Mouse (Mus musculus) R1 (cell line): ENCODE measurements around the gene Ndufb4.
A peak's percentile ranks its signal among the peaks of the same experiment; 100 is the strongest.
"Not testable (repeated sequence)": the region's sequence is repeated elsewhere in the genome, so short reads cannot be mapped to it uniquely, and the experiment has no call there.

Experiments used
- DNase-seq: peaks from one replicate; pipeline ENCODE4 v3.0.0-alpha.2; 2018; ENCODE audit warnings: low read depth, low spot score

Ndufb4 gene

DNA sequence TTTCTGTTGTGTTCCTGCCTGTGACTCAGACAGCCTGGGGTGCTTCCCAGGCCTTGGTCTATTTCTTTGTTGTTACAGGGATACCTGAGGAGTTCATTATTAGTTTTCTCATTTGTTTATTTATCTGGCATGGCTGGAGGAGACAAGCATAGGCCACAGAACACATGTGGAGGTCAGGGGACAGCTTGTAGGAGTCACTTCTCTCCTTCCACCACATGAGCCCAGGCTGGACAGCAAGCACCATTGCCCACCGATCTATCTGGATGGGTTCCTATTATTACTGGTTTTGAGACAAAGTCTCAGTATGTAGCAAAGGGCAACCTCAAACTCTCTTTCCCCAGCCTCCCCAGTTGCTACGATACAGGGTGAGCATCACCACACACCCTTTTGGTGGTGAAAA is 26.0 kb upstream of the Ndufb4 start:
- no peak for DNase-seq

DNA sequence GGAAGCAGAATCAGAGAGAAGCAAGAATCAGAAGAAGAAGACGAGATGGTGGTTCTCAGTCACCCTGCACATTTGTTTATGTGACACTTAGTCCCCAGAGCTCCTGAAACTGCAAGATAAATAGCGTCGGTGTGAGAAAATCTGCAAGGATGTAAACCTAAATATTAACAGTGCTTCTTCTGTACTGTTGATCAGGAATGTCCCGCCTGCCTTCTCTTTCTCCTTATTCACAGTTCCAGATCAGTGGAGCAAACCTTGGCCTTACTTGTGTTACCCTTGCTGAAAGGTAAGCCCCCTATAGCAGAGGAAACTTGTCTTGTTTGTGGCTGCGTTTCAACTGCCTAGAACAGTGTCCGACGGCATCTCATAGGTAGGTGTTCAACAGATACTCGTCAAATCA is 23.3 kb upstream of the Ndufb4 start:
- no peak for DNase-seq

DNA sequence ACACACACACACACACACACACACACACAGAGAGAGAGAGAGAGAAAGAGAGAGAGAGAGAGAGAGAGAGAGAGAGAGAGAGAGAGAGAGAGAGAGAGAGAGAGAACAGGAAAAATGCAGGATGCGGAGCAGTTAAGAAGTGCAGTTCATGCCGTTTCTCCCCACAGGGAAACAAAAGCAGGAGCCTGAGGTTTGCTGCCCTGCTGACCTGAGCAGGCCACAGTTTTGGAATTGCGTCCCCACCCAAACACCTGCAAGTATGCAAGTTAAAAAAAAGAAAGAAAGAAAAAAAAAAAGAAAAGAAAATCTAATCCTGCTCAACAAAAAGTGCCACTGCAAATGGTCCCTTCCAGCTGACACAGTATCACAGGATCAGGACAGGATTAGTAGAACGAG is 22.4 kb upstream of the Ndufb4 start:
- no peak for DNase-seq

DNA sequence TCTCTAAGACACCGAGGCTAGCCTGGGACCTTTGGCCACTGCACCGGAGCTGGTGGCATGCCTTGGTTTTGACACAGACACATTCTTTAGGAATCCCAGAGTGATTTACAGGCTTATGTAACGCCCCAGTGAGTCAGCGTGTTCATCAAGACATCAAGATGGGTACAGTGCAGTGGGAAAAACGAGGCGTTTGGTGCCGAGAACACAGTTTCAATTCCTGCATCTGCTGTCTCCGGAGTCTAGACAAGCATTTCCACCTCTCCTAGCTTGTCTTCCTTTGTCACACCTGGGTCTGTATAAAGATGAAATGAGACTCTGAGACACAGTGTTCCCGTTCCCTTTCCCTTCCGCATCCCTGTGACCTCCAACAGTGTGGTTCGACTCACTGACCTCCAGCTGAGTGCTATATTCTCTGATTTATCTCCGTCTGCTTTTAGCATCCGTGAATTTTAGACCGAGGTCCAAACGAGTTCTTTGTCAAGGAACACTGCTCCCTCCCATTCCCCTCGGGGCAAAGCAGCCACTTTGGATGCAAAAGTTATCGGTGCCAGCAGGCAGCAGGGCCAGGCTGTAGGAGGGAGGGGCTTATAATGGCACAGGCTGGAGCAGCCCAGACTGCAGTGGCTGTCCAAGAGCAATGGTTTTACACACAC is 21.9 kb upstream of the Ndufb4 start:
- no peak for DNase-seq

DNA sequence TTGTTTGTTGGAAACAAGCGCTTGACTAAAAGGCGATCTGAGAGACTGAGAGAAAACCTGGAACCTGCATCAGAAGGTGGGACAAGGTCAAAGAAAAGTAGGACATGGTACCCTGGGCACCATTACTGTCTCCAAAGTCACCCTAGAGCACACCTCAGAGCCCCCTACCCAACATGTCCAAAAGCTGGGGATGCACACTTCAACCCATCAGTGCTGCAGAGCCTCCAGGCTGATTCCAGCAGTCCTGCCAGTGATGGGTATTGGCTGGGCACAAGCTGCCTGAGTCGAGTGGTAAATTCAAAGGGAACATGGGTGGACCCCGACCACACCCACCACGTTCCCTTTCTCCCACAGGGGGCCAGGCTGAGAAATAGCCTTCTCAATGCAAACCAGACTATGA is 21.1 kb upstream of the Ndufb4 start:
- DNase-seq = no peak

DNA sequence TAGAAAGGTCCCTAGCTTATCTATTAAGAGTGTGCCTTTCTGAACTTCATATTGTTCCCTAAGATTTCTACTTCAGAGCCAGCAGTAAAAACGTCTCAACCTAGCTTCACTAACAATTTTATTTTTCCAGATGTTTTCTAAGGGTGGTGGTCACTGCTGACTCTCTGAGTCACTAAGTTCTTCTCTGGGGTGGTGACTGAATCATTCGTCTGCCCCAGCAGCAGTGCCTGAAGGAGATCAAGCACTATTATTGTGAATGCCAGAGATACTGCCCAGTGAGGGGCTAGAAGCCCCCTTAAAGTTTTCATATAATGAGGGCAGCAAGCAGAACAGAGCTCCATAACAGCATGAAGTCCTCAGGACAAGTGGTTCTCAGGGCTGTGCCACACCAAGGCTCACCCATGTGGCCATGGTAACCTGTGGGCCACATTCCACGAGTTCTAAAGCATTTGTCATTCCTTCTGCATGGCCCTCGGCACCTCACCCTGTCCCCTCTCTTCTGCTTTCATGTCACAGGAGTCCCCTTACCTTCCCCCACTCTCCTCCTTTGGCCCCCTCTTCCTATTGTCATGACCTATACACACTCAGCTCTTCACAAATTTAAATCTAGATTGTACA is 16.5 kb upstream of the Ndufb4 start:
- DNase-seq = no peak

DNA sequence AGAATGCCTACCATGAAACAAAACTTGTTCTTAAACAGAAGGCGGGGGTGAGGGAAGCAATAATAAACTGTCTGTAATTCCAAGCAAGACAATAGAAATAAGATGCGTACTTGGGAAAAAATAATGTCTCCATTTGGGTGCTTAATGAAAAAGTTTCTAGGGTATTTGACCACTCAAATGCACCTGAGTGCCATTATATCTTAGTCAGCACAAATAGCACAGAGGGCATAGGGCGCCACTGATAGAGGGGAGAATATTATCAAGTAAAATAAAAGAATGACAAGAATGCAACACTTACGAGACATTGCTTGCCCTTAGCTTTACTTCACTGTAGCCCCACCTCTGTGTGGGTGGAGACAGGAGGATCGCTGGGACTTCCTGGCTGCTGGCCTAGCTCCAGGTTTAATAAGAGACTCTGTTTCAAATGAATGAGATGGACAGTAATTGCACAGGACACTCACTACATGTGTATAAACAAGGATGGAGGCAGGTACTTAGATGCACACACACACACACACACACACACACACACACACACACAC is 11.2 kb upstream of the Ndufb4 start:
- DNase-seq = no peak

DNA sequence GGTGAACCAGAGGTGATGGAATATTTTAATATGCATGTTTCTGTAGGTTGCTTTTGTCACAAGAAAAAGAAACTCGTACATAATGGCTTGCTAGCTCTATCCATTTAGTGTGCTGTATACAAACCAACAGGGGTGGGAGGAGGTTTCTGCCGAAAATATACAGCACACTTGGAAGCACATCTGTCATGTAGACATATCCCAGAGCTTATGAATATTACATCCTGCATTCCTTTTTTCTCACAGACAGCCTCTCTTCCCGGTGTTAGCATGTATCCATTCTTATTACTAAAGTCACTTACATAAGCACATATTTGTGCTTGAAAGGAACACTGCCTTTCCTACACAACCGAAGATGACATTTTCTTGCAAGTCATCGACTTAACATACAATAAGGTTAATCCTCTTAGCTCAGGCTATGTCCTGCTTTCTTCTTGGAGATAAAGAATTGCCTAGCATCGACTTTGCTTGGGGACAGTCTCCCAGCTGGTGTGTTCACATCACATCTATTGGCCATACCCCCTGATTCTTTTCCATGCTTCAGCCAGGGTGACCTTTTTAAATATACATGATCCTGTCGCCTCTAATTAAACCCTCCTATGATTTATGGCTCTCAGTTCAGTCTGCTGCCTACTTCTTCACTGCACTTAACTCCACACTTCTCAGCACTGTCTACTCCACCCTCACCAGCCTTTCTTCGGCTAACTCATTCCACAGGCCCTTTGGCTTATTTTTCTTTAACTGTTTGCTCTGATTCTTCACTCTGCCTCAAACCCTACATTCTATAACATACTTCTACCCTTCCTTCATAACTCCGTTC is 9.6 kb upstream of the Ndufb4 start:
- DNase-seq = no peak

DNA sequence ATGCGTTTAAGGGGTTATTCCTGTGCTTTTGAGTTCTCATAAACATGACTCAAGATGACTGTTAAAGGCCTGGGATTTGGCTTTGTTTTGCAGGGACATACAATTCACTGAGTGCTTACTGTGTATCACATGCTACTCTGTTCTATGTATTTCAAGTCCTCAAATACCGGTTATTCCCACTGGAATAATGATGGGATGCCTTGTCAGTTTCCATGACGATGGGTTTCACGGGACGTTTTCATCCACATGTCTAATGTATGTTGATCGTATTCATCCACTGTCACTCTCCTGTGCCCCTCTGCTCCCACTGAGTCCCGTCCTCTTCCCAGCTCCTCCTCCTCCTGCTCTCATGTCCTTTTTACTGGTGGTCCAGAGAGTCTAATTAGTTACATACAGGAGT is 2.5 kb upstream of the Ndufb4 start:
- no peak for DNase-seq

DNA sequence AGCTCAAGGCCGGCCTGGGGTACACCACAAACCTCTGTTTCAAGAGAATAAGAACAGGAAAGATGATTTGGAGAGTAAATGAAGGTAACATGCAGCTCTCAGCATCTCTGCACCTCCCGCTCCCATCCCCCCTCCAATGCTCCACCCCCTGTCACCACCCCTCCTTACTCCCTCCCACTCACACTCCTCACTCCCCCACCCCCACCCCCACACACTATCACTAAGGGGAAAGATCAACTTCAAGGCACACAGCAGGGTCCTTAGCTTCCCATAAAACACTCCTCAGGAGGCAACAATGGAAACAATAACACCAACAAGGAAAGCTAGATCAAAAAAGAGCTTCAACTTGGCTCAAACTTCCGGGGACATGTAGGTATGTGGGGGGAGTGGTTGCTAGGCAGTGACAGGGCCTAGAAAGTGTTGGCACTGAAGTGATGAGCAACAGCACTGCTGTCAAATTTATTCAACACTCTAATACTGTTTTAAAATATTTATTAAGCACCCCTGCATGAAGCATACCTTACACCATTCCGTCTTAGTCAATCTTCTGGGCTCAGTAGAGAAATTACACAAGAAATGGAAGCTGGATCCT is 1.6 kb upstream of the Ndufb4 start:
- DNase-seq = peak; percentile 88

DNA sequence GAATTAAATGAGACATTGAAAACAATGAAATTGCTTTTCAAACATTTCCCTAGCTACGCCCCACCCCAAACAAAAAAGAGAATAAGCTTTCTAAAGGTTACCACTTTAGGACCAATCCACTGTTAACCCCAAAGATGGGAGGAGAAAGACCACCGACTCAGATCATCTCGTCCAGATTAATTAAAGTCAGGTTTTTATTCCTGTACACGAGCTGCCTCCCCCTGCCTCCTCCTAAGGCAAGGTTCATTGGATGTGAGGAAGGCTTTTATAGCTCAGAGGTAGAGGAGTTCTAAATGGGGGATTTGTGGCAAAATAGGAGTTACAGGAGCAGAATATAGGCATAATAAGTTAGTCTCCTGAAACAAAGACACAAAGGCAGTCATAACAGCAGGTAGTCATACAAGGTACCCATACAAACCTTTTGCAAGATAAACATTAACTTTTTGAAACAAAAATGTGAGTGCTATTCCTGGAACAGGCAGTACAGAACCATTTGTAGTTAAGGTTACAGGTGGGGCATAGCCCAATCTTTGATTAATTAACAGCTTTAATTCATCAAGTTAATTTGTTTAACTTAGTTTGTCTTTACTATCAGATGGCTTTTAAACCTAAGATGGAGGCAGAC is 690 bp upstream of the Ndufb4 start:
- no peak for DNase-seq

DNA sequence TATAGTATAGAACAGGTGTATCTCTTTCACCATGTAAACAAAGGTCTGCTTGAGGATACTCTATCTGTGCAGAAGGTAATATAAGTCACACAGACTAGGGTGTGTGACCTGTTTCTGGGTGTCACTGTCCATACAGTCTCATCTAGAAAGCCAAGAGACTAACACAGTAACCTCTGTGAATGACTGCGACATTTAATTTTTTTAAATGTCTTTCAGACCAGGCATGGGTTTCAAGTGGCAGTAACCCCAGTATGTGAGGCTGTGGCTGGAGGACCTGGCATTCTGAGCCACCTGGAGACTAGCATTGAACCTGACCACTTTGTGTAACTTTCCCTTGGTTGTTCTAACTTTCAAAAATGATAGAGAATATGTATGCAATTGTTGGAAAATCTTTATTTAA is 1.2 kb downstream of the Ndufb4 start:
- DNase-seq = no peak

DNA sequence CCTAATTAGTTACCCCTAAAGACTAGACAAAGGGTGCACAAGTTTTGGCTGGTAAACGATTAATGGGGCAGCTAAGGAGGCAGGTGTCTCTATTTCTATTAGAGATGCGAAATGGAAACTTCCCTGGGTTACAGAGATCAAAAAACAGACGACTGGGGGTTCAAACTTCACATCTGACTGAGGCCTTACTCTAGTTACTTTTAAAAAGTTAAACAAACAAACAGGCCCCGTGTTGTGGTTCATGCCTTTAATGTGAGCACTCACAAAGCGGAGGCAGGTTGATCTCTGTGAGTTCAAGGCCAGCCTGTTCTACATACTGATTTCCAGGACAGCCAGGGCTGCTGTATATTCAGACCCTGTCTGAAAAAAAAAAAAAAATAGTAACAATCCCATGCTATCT is 1.6 kb downstream of the Ndufb4 start:
- DNase-seq = no peak

DNA sequence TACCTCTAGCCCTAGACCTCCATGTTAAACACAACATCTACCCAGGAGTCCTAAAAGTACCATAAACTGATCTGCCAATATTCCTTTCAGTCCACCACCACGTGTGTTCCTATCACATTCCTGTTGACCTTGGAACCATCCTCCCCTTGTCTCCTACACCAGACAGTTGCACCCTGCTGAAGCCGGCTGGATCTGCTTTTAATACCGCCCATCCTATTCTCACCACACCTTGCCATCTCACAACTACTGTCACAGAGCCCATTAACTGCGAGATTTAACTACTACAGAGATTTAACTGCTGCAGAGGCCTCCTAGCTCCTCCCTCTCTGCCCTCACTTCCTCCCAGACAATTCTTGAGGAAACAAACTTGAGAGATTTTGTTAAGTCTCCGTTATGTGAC is 2.8 kb downstream of the Ndufb4 start:
- peak; percentile 80 for DNase-seq

DNA sequence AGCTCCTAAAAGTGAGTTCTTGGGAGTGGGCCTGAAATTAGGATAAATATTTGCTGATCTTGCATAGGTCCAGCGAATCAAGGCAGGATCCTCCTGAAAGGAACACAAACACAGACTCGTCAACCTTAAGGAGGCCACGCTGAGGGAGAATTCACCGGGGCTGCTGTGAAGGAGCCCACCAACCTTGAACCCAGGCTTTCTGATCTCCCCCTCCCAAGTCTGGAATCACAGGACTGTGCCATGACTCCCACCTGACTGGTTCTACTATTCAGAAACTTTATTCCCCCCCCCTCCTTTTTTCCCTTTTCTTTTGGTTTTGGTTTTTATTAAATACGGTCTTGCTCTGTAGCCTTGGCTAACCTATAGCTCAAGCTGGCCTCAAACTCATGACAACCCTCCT is 5.2 kb downstream of the Ndufb4 start:
- no peak for DNase-seq

DNA sequence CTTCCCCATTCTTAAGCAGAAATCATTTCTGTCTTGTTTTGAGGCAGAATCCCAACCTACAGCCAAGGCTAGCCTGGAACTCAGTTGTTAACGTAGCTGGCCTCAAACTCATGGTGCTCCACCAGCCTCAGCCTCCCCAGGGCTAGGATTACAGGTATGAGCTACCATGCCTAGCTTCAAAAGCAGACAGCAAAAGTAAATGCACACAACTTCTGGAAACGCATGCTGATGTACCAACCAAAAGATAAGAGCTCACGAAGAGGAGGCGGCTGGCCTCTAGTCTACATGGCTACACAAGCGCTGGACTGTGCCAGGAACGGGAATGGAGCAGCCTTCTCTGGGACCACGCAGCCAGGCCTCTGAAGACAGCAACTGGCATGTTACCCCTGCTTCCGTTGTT is 6.3 kb downstream of the Ndufb4 start:
- no peak for DNase-seq

DNA sequence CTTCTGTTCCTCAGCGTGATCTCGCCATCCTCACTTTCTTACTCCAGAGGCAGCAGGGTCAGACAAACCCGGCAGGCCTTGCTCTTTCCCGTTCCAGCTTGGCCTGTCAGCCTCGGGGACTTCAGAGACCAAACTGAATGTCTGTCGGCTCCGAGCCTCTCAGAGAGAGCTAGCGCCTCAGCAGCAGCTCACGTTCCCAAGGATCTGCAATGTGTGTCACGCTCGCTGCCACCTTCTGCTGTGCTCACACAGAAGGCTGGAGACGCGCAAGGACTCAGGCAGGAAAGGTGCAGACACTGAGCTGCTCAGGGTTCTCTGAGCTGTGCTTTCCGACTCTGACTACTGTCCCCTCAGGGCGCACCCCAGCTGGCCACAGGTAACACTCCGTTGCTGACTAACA is 7.2 kb downstream of the Ndufb4 start:
- DNase-seq = no peak

DNA sequence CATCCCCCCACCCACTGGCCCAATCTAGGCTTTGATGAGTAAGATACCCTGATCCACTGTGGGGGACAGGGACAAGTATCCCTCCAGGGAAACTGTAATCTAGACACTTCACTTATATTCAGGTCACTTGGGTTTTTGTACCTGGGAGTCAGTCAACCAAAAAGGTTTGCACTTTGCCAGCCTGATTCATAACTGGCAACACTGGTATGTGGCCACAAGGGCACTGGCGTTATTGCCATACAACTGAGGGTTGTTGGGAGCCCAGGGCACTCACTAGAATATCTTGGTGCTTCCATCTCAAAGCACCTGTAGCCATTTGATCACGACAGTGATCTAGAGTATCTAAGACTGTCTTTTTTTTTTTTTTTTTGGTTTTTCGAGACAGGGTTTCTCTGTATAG is 8.5 kb downstream of the Ndufb4 start:
- no peak for DNase-seq

DNA sequence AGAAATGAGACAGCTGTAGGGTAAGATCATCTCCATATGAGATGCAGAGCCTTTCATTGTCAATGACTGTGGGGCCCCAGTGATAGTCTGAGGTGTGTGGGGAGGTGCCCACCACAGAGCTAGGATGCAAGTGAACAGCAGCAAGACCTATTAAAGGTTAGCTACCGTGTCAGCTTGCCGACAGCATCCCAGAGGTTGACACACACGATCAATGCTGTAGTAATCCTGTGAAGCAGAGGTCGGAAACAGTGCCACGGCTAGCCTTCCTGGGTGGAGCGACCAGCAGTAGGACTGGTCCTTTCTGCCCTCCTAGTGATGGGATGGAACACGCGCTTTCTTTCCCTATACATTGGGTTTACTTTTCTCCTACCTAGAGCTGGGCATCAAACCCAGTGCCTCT is 9.0 kb downstream of the Ndufb4 start:
- DNase-seq = no peak

DNA sequence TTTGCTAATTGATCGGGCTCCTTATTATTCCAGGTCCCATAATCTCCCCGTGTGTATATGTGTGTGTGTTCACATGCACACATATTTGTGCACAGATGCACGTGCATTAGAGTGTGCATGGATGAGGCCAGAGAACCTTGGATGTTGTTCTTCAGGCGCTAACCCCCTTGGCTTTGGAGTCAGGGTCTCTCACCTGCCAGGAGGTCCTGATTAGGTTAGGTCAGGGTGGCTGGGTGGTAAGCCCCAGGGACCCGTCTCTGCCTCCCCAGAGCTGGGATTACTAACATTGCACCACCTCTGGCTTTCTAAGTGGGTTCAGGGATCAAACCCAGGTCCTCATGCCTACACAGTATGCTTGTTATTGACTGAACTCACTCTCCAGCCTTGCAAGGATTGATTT is 9.8 kb downstream of the Ndufb4 start:
- no peak for DNase-seq

DNA sequence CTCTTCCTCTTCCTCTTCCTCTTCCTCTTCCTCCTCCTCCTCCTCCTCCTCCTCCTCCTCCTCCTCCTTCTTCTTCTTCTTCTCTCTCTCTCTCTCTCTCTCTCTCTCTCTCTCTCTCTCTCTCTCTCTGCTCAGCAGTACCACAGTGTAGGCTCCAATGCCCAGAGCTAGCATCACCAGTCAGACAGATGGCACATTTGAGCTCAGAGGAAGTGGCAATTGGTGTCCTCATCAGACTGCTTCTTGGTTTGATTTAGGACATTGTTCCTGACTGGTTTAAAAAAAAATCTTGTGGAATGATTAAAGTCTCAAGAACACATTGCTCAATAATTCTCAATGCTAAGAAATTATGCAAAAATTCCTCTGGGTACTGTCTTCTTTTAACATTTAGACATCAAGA is 13.7 kb downstream of the Ndufb4 start:
- not testable (repeated sequence) for DNase-seq

DNA sequence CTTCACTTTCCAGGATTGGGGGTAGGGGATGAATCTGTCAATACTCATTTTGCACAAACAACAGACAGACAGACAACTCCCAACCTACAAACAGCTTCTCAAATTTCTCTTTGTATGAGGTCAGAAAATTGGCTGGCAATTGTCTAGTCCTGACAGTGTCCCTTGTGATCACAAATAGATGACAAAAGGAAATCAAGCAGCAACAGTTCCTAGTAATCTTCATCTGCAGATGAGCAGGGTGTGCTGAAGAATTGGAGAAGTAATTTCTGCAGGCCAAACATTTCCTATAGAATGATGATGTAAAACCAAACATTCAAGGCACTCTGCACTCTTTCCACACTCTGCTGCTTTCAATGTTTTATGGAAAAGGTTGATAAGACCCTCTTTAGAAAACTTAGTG is 16.5 kb downstream of the Ndufb4 start:
- no peak for DNase-seq
